Mouse (Mus musculus): ENCODE measurements around the gene Gadl1. TPM values are rescaled to one million over a fixed set of nuclear protein-coding genes. Genes with fewer than 3 reads are reported as not detected.

Gadl1 gene
- polyA plus RNA-seq, 1 experiment, result 3.6 TPM

- Histone ChIP-seq H3ac (ENCODE audit: control insufficient read depth, insufficient read length) (no peak overlapping the region), H3K27me3 (ENCODE audit: control insufficient read depth, insufficient read depth, insufficient read length) (no peaks in the 10 kb centered on the region), H3K36me3 (ENCODE audit: control insufficient read depth, insufficient read depth) (peaks cover 10% of the 10 kb centered on the region), H3K4me2 (ENCODE audit: low read depth) (no peak overlapping the region), H3K79me2 (ENCODE audit: control insufficient read depth, insufficient read depth) (no peaks in the 10 kb centered on the region), H3K4me3 (no peak overlapping the region)
- TF ChIP-seq SRF (IDR thresholded peaks at IDR 0.05; ENCODE audit: control insufficient read depth, insufficient read length, low read depth), result no peak
- no peak for TF ChIP-seq TCF12 (IDR thresholded peaks at IDR 0.05; ENCODE audit: insufficient read depth, poor library complexity, severe bottlenecking)
- TF ChIP-seq MAX (IDR thresholded peaks at IDR 0.05; ENCODE audit: low read depth), result no peak
- TF ChIP-seq REST (IDR thresholded peaks at IDR 0.05; ENCODE audit: insufficient read depth, insufficient read length), result no peak
- TF ChIP-seq POLR2AphosphoS2 (IDR thresholded peaks at IDR 0.05; ENCODE audit: insufficient read length, low read depth), result no peak
- TF ChIP-seq E2F4 (IDR thresholded peaks at IDR 0.05; ENCODE audit: insufficient read depth), result no peak
- TF ChIP-seq USF1 (IDR thresholded peaks at IDR 0.05; ENCODE audit: low read depth), result no peak
- no peak for TF ChIP-seq POLR2A (IDR thresholded peaks at IDR 0.05; ENCODE audit: insufficient read length, low read depth)
These were observed 182.0 kb downstream of the Gadl1 start for GRCm38 (mm10) chr9:116091101-116091841.

GRCm38 (mm10) chr9:116091921-116092320 is 182.7 kb downstream of the Gadl1 start:
- peaks cover 10% of the 10 kb centered on the region for H3K36me3 ChIP-seq (ENCODE audit: control insufficient read depth, insufficient read depth)
- no peak overlapping the region for H3K4me3 ChIP-seq

GRCm38 (mm10) chr9:116098724-116099595 is 189.7 kb downstream of the Gadl1 start:
- H3K27me3 ChIP-seq (ENCODE audit: control insufficient read depth, insufficient read depth, insufficient read length), result no peaks in the 10 kb centered on the region
- peak overlapping the region; percentile 3 for H3K4me2 ChIP-seq (ENCODE audit: low read depth)
- TF ChIP-seq MYOD1 (IDR thresholded peaks at IDR 0.05; ENCODE audit: control insufficient read depth in 1 of 3, insufficient read length in 2 of 3, low read depth in 2 of 3), result peak in 1 of 3 experiments; percentile 62
- no peak for TF ChIP-seq MAX (IDR thresholded peaks at IDR 0.05; ENCODE audit: low read depth)
- peaks cover 17% of the 10 kb centered on the region for H3K36me3 ChIP-seq (ENCODE audit: control insufficient read depth, insufficient read depth)
- H3ac ChIP-seq (ENCODE audit: control insufficient read depth, insufficient read length), result no peak overlapping the region
- no peak overlapping the region for H3K4me3 ChIP-seq
- no peaks in the 10 kb centered on the region for H3K79me2 ChIP-seq (ENCODE audit: control insufficient read depth, insufficient read depth)

More at GRCm38 (mm10) chr9:116091921-116092320, 182.7 kb downstream of the Gadl1 start:
- no peaks in the 10 kb centered on the region for H3K79me2 ChIP-seq (ENCODE audit: control insufficient read depth, insufficient read depth)
- TF ChIP-seq MYOD1 (IDR thresholded peaks at IDR 0.05; ENCODE audit: control insufficient read depth in 1 of 3, insufficient read length in 2 of 3, low read depth in 2 of 3) (no peak), POLR2AphosphoS2 (IDR thresholded peaks at IDR 0.05; ENCODE audit: insufficient read length, low read depth) (no peak), TCF12 (IDR thresholded peaks at IDR 0.05; ENCODE audit: insufficient read depth, poor library complexity, severe bottlenecking) (no peak), CEBPB (IDR thresholded peaks at IDR 0.05; ENCODE audit: insufficient read depth, poor library complexity, severe bottlenecking) (no peak), USF1 (IDR thresholded peaks at IDR 0.05; ENCODE audit: low read depth) (no peak)
- no peaks in the 10 kb centered on the region for H3K27me3 ChIP-seq (ENCODE audit: control insufficient read depth, insufficient read depth, insufficient read length)
- H3K4me2 ChIP-seq (ENCODE audit: low read depth), result no peak overlapping the region
- H3ac ChIP-seq (ENCODE audit: control insufficient read depth, insufficient read length), result no peak overlapping the region

- Histone ChIP-seq H3K36me3 (ENCODE audit: control insufficient read depth, insufficient read depth) (peaks cover 19% of the 10 kb centered on the region), H3ac (ENCODE audit: control insufficient read depth, insufficient read length) (no peak overlapping the region), H3K4me3 (no peak overlapping the region), H3K79me2 (ENCODE audit: control insufficient read depth, insufficient read depth) (no peaks in the 10 kb centered on the region), H3K4me2 (ENCODE audit: low read depth) (peak overlapping the region; percentile 3), H3K27me3 (ENCODE audit: control insufficient read depth, insufficient read depth, insufficient read length) (no peaks in the 10 kb centered on the region)
- TF ChIP-seq MAX (IDR thresholded peaks at IDR 0.05; ENCODE audit: low read depth) (no peak), TCF12 (IDR thresholded peaks at IDR 0.05; ENCODE audit: insufficient read depth, poor library complexity, severe bottlenecking) (no peak), USF1 (IDR thresholded peaks at IDR 0.05; ENCODE audit: low read depth) (no peak), REST (IDR thresholded peaks at IDR 0.05; ENCODE audit: insufficient read depth, insufficient read length) (no peak), MYOD1 (IDR thresholded peaks at IDR 0.05; ENCODE audit: control insufficient read depth in 1 of 3, insufficient read length in 2 of 3, low read depth in 2 of 3) (no peak), POLR2AphosphoS2 (IDR thresholded peaks at IDR 0.05; ENCODE audit: insufficient read length, low read depth) (no peak), TCF3 (IDR thresholded peaks at IDR 0.05; ENCODE audit: insufficient read length, low read depth) (no peak), E2F4 (IDR thresholded peaks at IDR 0.05; ENCODE audit: insufficient read depth) (no peak), SRF (IDR thresholded peaks at IDR 0.05; ENCODE audit: control insufficient read depth, insufficient read length, low read depth) (no peak), CEBPB (IDR thresholded peaks at IDR 0.05; ENCODE audit: insufficient read depth, poor library complexity, severe bottlenecking) (no peak)
These were observed 190.3 kb downstream of the Gadl1 start for GRCm38 (mm10) chr9:116099596-116099993.

- TF ChIP-seq MYOD1 (IDR thresholded peaks at IDR 0.05; ENCODE audit: control insufficient read depth in 1 of 3, insufficient read length in 2 of 3, low read depth in 2 of 3) (no peak), E2F4 (IDR thresholded peaks at IDR 0.05; ENCODE audit: insufficient read depth) (no peak), POLR2A (IDR thresholded peaks at IDR 0.05; ENCODE audit: insufficient read length, low read depth) (no peak), MYOG (IDR thresholded peaks at IDR 0.05; ENCODE audit: control insufficient read depth in 1 of 3, insufficient read depth in 1 of 3, insufficient read length in 2 of 3, low read depth in 2 of 3) (no peak), SRF (IDR thresholded peaks at IDR 0.05; ENCODE audit: control insufficient read depth, insufficient read length, low read depth) (no peak), REST (IDR thresholded peaks at IDR 0.05; ENCODE audit: insufficient read depth, insufficient read length) (no peak), TCF12 (IDR thresholded peaks at IDR 0.05; ENCODE audit: insufficient read depth, poor library complexity, severe bottlenecking) (no peak), POLR2AphosphoS2 (IDR thresholded peaks at IDR 0.05; ENCODE audit: insufficient read length, low read depth) (no peak), USF1 (IDR thresholded peaks at IDR 0.05; ENCODE audit: low read depth) (no peak), MAX (IDR thresholded peaks at IDR 0.05; ENCODE audit: low read depth) (no peak)
- H3K36me3 ChIP-seq (ENCODE audit: control insufficient read depth, insufficient read depth), result peaks cover 23% of the 10 kb centered on the region
These were observed 190.8 kb downstream of the Gadl1 start for GRCm38 (mm10) chr9:116100015-116100414.

More at GRCm38 (mm10) chr9:116100015-116100414, 190.8 kb downstream of the Gadl1 start:
- Histone ChIP-seq H3K4me2 (ENCODE audit: low read depth) (no peak overlapping the region), H3K79me2 (ENCODE audit: control insufficient read depth, insufficient read depth) (no peaks in the 10 kb centered on the region), H3K27me3 (ENCODE audit: control insufficient read depth, insufficient read depth, insufficient read length) (no peaks in the 10 kb centered on the region), H3K4me3 (no peak overlapping the region), H3ac (ENCODE audit: control insufficient read depth, insufficient read length) (no peak overlapping the region)
